Mouse (Mus musculus) olfactory bulb, adult 2 months (tissue): ENCODE data around the gene Schip1.

Source experiments
- CTCF ChIP-seq: fragments of 200-500 bp; IDR thresholded peaks from 2 replicates; pipeline ENCODE4 v1.5.1; 2012; ENCODE audit warnings: low read depth, mild to moderate bottlenecking, low read length, moderate library complexity; ENCODE audit not compliant: insufficient read depth
- POLR2A ChIP-seq: fragments of 200-500 bp; IDR thresholded peaks from 2 replicates; pipeline ENCODE4 v1.6.1; 2012; ENCODE audit warnings: mild to moderate bottlenecking, low read depth, low read length, moderate library complexity; ENCODE audit not compliant: insufficient read depth

- no peak for TF ChIP-seq POLR2A
- TF ChIP-seq CTCF: no peak
Observed at GRCm38 (mm10) chr3:68150688-68151087, 86.1 kb downstream of the Schip1 start.
